Mouse (Mus musculus): Measurements from ENCODE around the gene Olfr883. TPM values are rescaled to one million over a fixed set of nuclear protein-coding genes. Genes with fewer than 3 reads are reported as not detected.

Olfr883 gene
- polyA plus RNA-seq (2011; ENCODE audit: insufficient read depth, insufficient read length, low read depth, missing spikeins): not detected in 2 replicates

DNA sequence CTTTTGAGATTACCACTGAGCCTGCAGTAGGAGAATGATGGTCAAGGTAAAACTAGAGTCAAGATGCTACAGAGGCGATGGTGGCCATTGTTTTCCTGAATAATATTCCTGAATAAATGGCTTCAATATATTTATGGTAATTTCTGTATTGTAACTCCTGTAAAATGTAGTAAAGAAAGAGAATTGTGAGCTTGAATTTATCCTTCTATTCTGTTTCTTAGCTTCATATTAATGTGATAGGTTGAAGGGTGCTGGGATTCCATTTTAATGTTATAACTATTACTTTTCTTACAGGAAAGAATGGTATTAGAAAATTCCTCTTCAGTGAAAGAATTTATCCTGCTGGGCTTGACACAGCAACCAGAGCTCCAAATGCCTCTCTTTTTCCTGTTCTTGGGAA is at the start of gene Olfr883:
Gene Olfr883 (plus strand): TSS at position 301 of the 400 bp plus-strand sequence.
- Histone ChIP-seq H3K27ac (ENCODE audit: insufficient read depth, low read length) (no peak within 1 kb of the TSS), H3K27me3 (ENCODE audit: control insufficient read depth, insufficient read depth, low read length, poor library complexity, severe bottlenecking) (no peaks in the 10 kb centered on the region; the same call in 1 of the 2 replicates), H3K36me3 (ENCODE audit: control insufficient read depth, insufficient read depth, low read length, poor library complexity, severe bottlenecking) (no peaks in the 10 kb centered on the region), H3K9ac (ENCODE audit: low read depth, poor library complexity, severe bottlenecking) (no peak within 1 kb of the TSS), H3K4me3 (ENCODE audit: low read depth, low read length) (no peak within 1 kb of the TSS), H3K9me3 (replicated peaks; ENCODE audit: control insufficient read depth, insufficient read depth, low read length, poor library complexity, severe bottlenecking) (no peaks in the 10 kb centered on the region), H3K4me1 (ENCODE audit: control insufficient read depth, insufficient read depth, low read length) (no peaks in the 10 kb centered on the region)
- no peak for TF ChIP-seq CTCF (IDR thresholded peaks at IDR 0.05; ENCODE audit: low read depth, low read length)
- TF ChIP-seq POLR2A (IDR thresholded peaks at IDR 0.05; ENCODE audit: insufficient read depth, low read length): no peak
- no peak for TF ChIP-seq EP300 (IDR thresholded peaks at IDR 0.05; ENCODE audit: insufficient read depth, low read depth, low read length)

DNA sequence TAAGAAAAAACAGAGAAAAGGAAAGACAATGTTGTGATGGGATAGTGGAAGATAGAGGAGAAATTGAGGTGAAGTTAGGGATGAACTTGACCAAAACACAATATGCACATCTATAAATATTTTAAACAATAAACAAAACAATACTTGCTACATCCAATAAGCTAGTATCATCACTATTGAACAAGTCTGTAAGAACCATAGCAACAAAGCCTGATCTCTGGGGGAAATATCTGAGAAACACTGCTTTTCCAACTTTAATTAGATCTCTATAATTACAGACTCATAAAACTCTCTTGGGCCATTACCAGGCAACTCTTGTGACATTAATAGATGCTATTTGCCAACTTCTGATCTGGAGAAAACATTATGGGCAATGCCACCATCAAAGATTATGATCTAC is 34.1 kb upstream of the Olfr883 start, which contains the start of gene Olfr881:
Gene Olfr881 (plus strand): TSS at position 301 of the 400 bp plus-strand sequence.
- no peak for TF ChIP-seq POLR2A (IDR thresholded peaks at IDR 0.05; ENCODE audit: insufficient read depth, low read length)
- no peak for TF ChIP-seq EP300 (IDR thresholded peaks at IDR 0.05; ENCODE audit: insufficient read depth, low read depth, low read length)
- no peak for TF ChIP-seq CTCF (IDR thresholded peaks at IDR 0.05; ENCODE audit: low read depth, low read length)
- Histone ChIP-seq H3K27ac (ENCODE audit: insufficient read depth, low read length) (no peak within 1 kb of the TSS), H3K36me3 (ENCODE audit: control insufficient read depth, insufficient read depth, low read length, poor library complexity, severe bottlenecking) (no peaks in the 10 kb centered on the region), H3K9me3 (replicated peaks; ENCODE audit: control insufficient read depth, insufficient read depth, low read length, poor library complexity, severe bottlenecking) (no peaks in the 10 kb centered on the region), H3K4me3 (ENCODE audit: low read depth, low read length) (no peak within 1 kb of the TSS), H3K9ac (ENCODE audit: low read depth, poor library complexity, severe bottlenecking) (no peak within 1 kb of the TSS), H3K4me1 (ENCODE audit: control insufficient read depth, insufficient read depth, low read length) (no peaks in the 10 kb centered on the region), H3K27me3 (ENCODE audit: control insufficient read depth, insufficient read depth, low read length, poor library complexity, severe bottlenecking) (no peaks in the 10 kb centered on the region)

DNA sequence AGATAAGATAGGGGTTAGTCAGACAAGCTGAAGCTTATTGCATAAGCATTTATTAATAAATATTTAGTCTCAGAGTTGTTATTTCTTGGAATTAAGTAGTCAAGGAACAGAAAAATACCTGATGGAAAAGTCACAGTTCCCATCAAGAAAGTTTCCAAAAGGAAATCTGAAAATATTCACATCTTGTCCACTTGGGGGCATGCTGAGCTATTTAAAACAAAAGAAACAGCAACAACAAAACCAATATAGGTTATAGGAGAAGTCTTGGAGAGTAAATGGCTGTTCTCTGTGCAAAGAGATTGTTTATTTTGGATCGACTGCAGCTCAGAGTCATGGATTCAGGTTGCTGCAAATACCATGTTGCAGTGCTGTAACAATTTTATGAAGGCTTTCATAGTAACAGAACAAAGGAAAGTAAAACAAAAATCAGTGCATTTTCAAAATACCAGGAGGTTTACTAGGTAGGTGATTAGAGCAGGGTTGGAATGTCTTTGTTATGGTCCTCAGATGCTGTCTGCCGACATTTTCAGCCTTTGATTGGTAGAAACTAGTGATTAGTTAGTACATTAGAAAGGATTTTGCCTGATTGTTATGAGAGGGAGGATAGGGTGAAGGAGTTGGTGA is 26.9 kb upstream of the Olfr883 start:
- TF ChIP-seq EP300 (IDR thresholded peaks at IDR 0.05; ENCODE audit: insufficient read depth, low read depth, low read length) (no peak), POLR2A (IDR thresholded peaks at IDR 0.05; ENCODE audit: insufficient read depth, low read length) (no peak), CTCF (IDR thresholded peaks at IDR 0.05; ENCODE audit: low read depth, low read length) (no peak)
- Histone ChIP-seq H3K4me3 (ENCODE audit: low read depth, low read length) (no peak overlapping the region), H3K36me3 (ENCODE audit: control insufficient read depth, insufficient read depth, low read length, poor library complexity, severe bottlenecking) (no peaks in the 10 kb centered on the region), H3K27me3 (ENCODE audit: control insufficient read depth, insufficient read depth, low read length, poor library complexity, severe bottlenecking) (no peaks in the 10 kb centered on the region), H3K27ac (ENCODE audit: insufficient read depth, low read length) (no peak overlapping the region), H3K9me3 (replicated peaks; ENCODE audit: control insufficient read depth, insufficient read depth, low read length, poor library complexity, severe bottlenecking) (no peaks in the 10 kb centered on the region), H3K4me1 (ENCODE audit: control insufficient read depth, insufficient read depth, low read length) (no peaks in the 10 kb centered on the region), H3K9ac (ENCODE audit: low read depth, poor library complexity, severe bottlenecking) (no peak overlapping the region)

DNA sequence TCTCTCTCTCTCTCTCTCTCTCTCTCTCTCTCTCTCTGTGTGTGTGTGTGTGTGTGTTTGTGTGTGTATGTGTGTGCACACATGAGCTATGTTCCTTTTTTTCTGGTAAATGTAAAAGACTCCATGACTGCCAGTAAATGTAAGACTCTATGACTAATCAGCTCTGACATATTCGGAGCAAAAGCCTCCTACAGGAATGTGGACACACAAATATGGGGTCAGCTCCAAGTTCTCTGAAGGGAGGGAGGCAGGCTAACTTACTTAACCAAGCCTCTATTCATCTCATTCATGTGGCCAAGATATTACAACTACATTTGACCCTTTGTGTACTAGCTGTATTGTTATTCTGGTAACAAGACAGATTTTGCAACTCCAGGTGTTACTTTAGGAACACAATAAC is 25.6 kb upstream of the Olfr883 start:
- Histone ChIP-seq H3K27ac (ENCODE audit: insufficient read depth, low read length) (no peak overlapping the region), H3K4me1 (ENCODE audit: control insufficient read depth, insufficient read depth, low read length) (no peaks in the 10 kb centered on the region), H3K36me3 (ENCODE audit: control insufficient read depth, insufficient read depth, low read length, poor library complexity, severe bottlenecking) (no peaks in the 10 kb centered on the region), H3K4me3 (ENCODE audit: low read depth, low read length) (no peak overlapping the region), H3K27me3 (ENCODE audit: control insufficient read depth, insufficient read depth, low read length, poor library complexity, severe bottlenecking) (no peaks in the 10 kb centered on the region), H3K9me3 (replicated peaks; ENCODE audit: control insufficient read depth, insufficient read depth, low read length, poor library complexity, severe bottlenecking) (no peaks in the 10 kb centered on the region; the same call in 1 of the 2 replicates), H3K9ac (ENCODE audit: low read depth, poor library complexity, severe bottlenecking) (no peak overlapping the region)
- TF ChIP-seq CTCF (IDR thresholded peaks at IDR 0.05; ENCODE audit: low read depth, low read length): no peak
- no peak for TF ChIP-seq POLR2A (IDR thresholded peaks at IDR 0.05; ENCODE audit: insufficient read depth, low read length)
- no peak for TF ChIP-seq EP300 (IDR thresholded peaks at IDR 0.05; ENCODE audit: insufficient read depth, low read depth, low read length)

DNA sequence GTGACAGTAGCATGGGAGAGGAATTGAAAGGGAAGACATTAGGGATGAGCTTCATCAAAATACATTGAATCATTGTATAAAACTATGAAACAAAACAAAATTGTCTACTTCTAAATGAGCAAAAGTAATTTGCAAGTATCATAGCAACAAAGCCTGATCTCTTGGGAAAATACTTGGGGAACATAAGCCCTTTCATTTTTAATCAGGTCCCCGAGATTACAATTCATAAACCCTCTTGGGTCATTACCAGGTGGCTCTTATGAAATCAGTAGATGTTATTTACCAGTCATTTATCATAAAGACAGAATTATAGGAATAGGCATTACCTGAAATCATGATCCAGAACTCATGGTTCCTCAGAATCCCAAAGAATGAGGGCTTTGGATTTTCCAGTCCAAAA is 20.6 kb downstream of the Olfr883 start, which contains the start of gene Olfr884:
Gene Olfr884 (plus strand): TSS at position 301 of the 400 bp plus-strand sequence.
- Histone ChIP-seq H3K27me3 (ENCODE audit: control insufficient read depth, insufficient read depth, low read length, poor library complexity, severe bottlenecking) (no peaks in the 10 kb centered on the region), H3K4me3 (ENCODE audit: low read depth, low read length) (no peak within 1 kb of the TSS), H3K27ac (ENCODE audit: insufficient read depth, low read length) (no peak within 1 kb of the TSS), H3K9ac (ENCODE audit: low read depth, poor library complexity, severe bottlenecking) (no peak within 1 kb of the TSS), H3K4me1 (ENCODE audit: control insufficient read depth, insufficient read depth, low read length) (no peaks in the 10 kb centered on the region), H3K36me3 (ENCODE audit: control insufficient read depth, insufficient read depth, low read length, poor library complexity, severe bottlenecking) (no peaks in the 10 kb centered on the region), H3K9me3 (replicated peaks; ENCODE audit: control insufficient read depth, insufficient read depth, low read length, poor library complexity, severe bottlenecking) (no peaks in the 10 kb centered on the region)
- TF ChIP-seq EP300 (IDR thresholded peaks at IDR 0.05; ENCODE audit: insufficient read depth, low read depth, low read length) (no peak), CTCF (IDR thresholded peaks at IDR 0.05; ENCODE audit: low read depth, low read length) (no peak), POLR2A (IDR thresholded peaks at IDR 0.05; ENCODE audit: insufficient read depth, low read length) (no peak)

DNA sequence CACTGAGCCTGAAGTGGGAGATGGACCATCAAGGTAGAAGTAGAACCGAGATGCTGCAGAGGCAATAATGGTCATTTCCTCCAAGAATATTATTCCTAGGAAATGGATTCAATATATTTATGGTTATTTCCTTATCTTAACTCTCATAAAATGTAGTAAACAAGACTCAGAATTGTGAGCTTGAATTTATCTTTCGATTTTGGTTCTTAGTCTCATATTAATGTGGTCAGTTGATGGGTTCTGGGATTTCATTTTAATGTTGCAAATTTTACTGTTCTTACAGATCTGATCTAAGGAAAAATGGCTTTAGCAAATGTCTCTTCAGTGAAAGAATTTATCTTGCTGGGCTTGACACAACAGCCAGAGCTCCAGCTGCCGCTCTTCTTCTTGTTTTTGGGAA is 35.4 kb downstream of the Olfr883 start, which contains the start of gene Olfr885:
Gene Olfr885 (plus strand): TSS at position 301 of the 400 bp plus-strand sequence.
- no peaks in the 10 kb centered on the region for H3K36me3 ChIP-seq (ENCODE audit: control insufficient read depth, insufficient read depth, low read length, poor library complexity, severe bottlenecking)
- H3K9ac ChIP-seq (ENCODE audit: low read depth, poor library complexity, severe bottlenecking): no peak within 1 kb of the TSS
- no peaks in the 10 kb centered on the region for H3K9me3 ChIP-seq (replicated peaks; ENCODE audit: control insufficient read depth, insufficient read depth, low read length, poor library complexity, severe bottlenecking)
- no peaks in the 10 kb centered on the region for H3K27me3 ChIP-seq (ENCODE audit: control insufficient read depth, insufficient read depth, low read length, poor library complexity, severe bottlenecking)
- no peak within 1 kb of the TSS for H3K4me3 ChIP-seq (ENCODE audit: low read depth, low read length)
- TF ChIP-seq EP300 (IDR thresholded peaks at IDR 0.05; ENCODE audit: insufficient read depth, low read depth, low read length): no peak
- no peak for TF ChIP-seq POLR2A (IDR thresholded peaks at IDR 0.05; ENCODE audit: insufficient read depth, low read length)
- TF ChIP-seq CTCF (IDR thresholded peaks at IDR 0.05; ENCODE audit: low read depth, low read length): no peak
- no peaks in the 10 kb centered on the region for H3K4me1 ChIP-seq (ENCODE audit: control insufficient read depth, insufficient read depth, low read length)
- no peak within 1 kb of the TSS for H3K27ac ChIP-seq (ENCODE audit: insufficient read depth, low read length)

Other genes with a start within 250 kb of the Olfr883 start
- gene Olfr876, start 222.8 kb upstream of the Olfr883 start, polyA plus RNA-seq (2011; ENCODE audit: insufficient read depth, insufficient read length, low read depth, missing spikeins): not detected in 2 replicates
- gene Olfr877, start 171.5 kb upstream of the Olfr883 start, polyA plus RNA-seq (2011; ENCODE audit: insufficient read depth, insufficient read length, low read depth, missing spikeins): not detected in 2 replicates
- not detected in 2 replicates for gene Olfr145, start 129.1 kb upstream of the Olfr883 start, polyA plus RNA-seq (2011; ENCODE audit: insufficient read depth, insufficient read length, low read depth, missing spikeins)
- not detected in 2 replicates for gene Olfr878, start 108.0 kb upstream of the Olfr883 start, polyA plus RNA-seq (2011; ENCODE audit: insufficient read depth, insufficient read length, low read depth, missing spikeins)
- gene Olfr881, start 34.0 kb upstream of the Olfr883 start, polyA plus RNA-seq (2011; ENCODE audit: insufficient read depth, insufficient read length, low read depth, missing spikeins): not detected in 2 replicates
- gene Olfr884, start 20.7 kb downstream of the Olfr883 start, polyA plus RNA-seq (2011; ENCODE audit: insufficient read depth, insufficient read length, low read depth, missing spikeins): not detected in 2 replicates
- not detected in 2 replicates for gene Olfr885, start 35.5 kb downstream of the Olfr883 start, polyA plus RNA-seq (2011; ENCODE audit: insufficient read depth, insufficient read length, low read depth, missing spikeins)
- gene Olfr887, start 58.3 kb downstream of the Olfr883 start, polyA plus RNA-seq (2011; ENCODE audit: insufficient read depth, insufficient read length, low read depth, missing spikeins): not detected in 2 replicates
- not detected in 2 replicates for gene Olfr888, start 82.3 kb downstream of the Olfr883 start, polyA plus RNA-seq (2011; ENCODE audit: insufficient read depth, insufficient read length, low read depth, missing spikeins)
- gene Olfr889, start 89.4 kb downstream of the Olfr883 start, polyA plus RNA-seq (2011; ENCODE audit: insufficient read depth, insufficient read length, low read depth, missing spikeins): not detected in 2 replicates
- not detected in 2 replicates for gene Olfr890, start 116.7 kb downstream of the Olfr883 start, polyA plus RNA-seq (2011; ENCODE audit: insufficient read depth, insufficient read length, low read depth, missing spikeins)
- not detected in 2 replicates for gene Olfr891, start 155.0 kb downstream of the Olfr883 start, polyA plus RNA-seq (2011; ENCODE audit: insufficient read depth, insufficient read length, low read depth, missing spikeins)
- gene Olfr893, start 182.6 kb downstream of the Olfr883 start, polyA plus RNA-seq (2011; ENCODE audit: insufficient read depth, insufficient read length, low read depth, missing spikeins): not detected in 2 replicates
- not detected in 2 replicates for gene Olfr894, start 192.2 kb downstream of the Olfr883 start, polyA plus RNA-seq (2011; ENCODE audit: insufficient read depth, insufficient read length, low read depth, missing spikeins)
- gene Olfr143, start 227.0 kb downstream of the Olfr883 start, polyA plus RNA-seq (2011; ENCODE audit: insufficient read depth, insufficient read length, low read depth, missing spikeins): not detected in 2 replicates
- not detected in 2 replicates for gene Olfr895, start 242.0 kb downstream of the Olfr883 start, polyA plus RNA-seq (2011; ENCODE audit: insufficient read depth, insufficient read length, low read depth, missing spikeins)

Measured in ES-Bruce4 (cell line).